Mouse (Mus musculus) C2C12 (cell line): ENCODE results near the gene Col24a1. TPM values are rescaled to one million over a fixed set of nuclear protein-coding genes. Genes with fewer than 3 reads are reported as not detected.

ENCODE experiments used
- H3K27me3 ChIP-seq: one replicate; pipeline ENCODE4 v1.6.1; 2011; ENCODE audit not compliant: control insufficient read depth, insufficient read depth, insufficient read length
- H3K36me3 ChIP-seq: one replicate; pipeline ENCODE4 v1.6.1; 2011; ENCODE audit not compliant: control insufficient read depth, insufficient read depth
- H3K4me3 ChIP-seq: one replicate; pipeline ENCODE4 v1.5.1; 2011; ENCODE audit warnings: mild to moderate bottlenecking, control low read depth; ENCODE audit not compliant: poor library complexity, insufficient read depth, severe bottlenecking
- H3K79me2 ChIP-seq: one replicate; pipeline ENCODE4 v1.6.1; 2011; ENCODE audit not compliant: control insufficient read depth, insufficient read depth
- H3K79me3 ChIP-seq: one replicate; pipeline ENCODE4 v1.6.1; 2011; ENCODE audit warnings: low read depth, control low read depth
- H3ac ChIP-seq: one replicate; pipeline ENCODE3; 2011; ENCODE audit warnings: low read depth; ENCODE audit not compliant: control insufficient read depth, insufficient read length
- CEBPB ChIP-seq: IDR thresholded peaks from one replicate; pipeline ENCODE4 v1.6.1; 2011; ENCODE audit warnings: low read depth, mild to moderate bottlenecking, control low read depth, moderate library complexity
- CTCF ChIP-seq: IDR thresholded peaks from one replicate; pipeline ENCODE4 v1.5.1; 2011; ENCODE audit not compliant: control insufficient read depth, insufficient read depth, insufficient read length
- FOSL1 ChIP-seq: IDR thresholded peaks from one replicate; pipeline ENCODE4 v1.8.0; 2011; ENCODE audit warnings: mild to moderate bottlenecking, low read length; ENCODE audit not compliant: poor library complexity, insufficient read depth, severe bottlenecking
- MAX ChIP-seq: IDR thresholded peaks from one replicate; pipeline ENCODE4 v1.6.1; 2011; ENCODE audit warnings: mild to moderate bottlenecking, control low read depth
- MYOD1 ChIP-seq: IDR thresholded peaks from one replicate; pipeline ENCODE4 v1.6.1; 2011; ENCODE audit warnings: low read depth; ENCODE audit not compliant: control insufficient read depth, insufficient read length
- MYOG ChIP-seq: IDR thresholded peaks from one replicate; pipeline ENCODE4 v1.6.1; 2011; ENCODE audit not compliant: control insufficient read depth, insufficient read length; ENCODE audit errors: extremely low read depth
- USF1 ChIP-seq: IDR thresholded peaks from one replicate; pipeline ENCODE4 v1.6.1; 2011; ENCODE audit warnings: low read depth, mild to moderate bottlenecking, control low read depth, moderate library complexity
- polyA plus RNA-seq: library from polyadenylated mRNA; unstranded; fragments of >200 nt; fragmentation: generic; extraction: Trizol; gene quantifications from one replicate; pipeline ENCODE4 v1.2.1, GENCODE M21; 2012; ENCODE audit warnings: missing spikeins

Gene Col24a1
- polyA plus RNA-seq, 1 experiment = 0.01 TPM

- TF ChIP-seq MYOD1 = no peak
- TF ChIP-seq USF1 = no peak
- no peak for TF ChIP-seq CEBPB
- TF ChIP-seq FOSL1 = no peak
- TF ChIP-seq MYOG = no peak
- no peak for TF ChIP-seq CTCF
- no peak for TF ChIP-seq MAX
- no peak overlapping the region for H3K4me3 ChIP-seq
- no peaks in the 10 kb centered on the region for H3K27me3 ChIP-seq
- no peak overlapping the region for H3ac ChIP-seq
- no peaks in the 10 kb centered on the region for H3K79me3 ChIP-seq
- no peaks in the 10 kb centered on the region for H3K79me2 ChIP-seq
- no peaks in the 10 kb centered on the region for H3K36me3 ChIP-seq
These were observed 245.6 kb downstream of the Col24a1 start for GRCm38 (mm10) chr3:145537870-145538269.

DNA sequence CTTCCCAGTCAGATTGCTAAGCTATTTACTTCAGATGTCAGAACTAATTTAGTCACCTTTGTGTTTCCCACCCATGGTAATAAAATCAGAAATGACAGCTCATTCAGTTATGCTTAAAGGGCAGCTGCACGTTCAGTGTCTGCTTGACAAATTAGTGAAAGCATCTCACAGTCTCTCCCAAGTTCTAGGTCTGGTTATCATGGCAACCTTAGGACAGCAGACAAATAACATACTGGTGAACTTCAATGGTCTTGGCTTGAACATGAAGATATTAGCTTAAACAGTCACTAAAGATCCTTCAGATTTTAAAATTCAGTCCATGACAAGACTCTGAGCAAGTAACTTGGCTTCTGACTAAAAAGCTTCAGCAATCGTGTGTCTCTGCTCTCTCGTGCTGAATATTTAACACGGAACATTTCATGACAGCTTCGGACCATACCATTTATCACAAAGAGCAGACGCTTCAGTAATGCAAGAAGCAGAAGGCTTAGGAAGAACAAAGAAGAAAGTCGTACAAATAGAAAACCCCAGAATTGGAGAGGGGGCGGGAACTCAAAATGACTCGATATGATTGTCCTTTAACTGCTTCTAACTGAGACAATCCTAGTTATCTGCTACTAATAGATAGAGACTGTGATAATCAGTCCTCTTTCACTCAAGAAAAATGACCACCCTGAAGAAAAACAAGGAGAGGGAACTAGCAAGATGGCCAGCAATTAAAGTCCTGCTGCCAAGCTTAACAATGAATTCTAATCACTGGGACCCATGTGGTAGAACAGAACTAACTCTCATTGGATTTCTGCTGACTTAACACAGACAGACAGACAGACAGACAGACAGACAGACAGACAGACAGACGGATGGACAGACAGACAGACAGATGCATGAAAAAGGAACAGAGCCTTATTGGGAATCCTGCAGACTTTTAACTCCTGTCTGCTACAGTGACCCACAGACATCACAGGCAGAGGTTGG, 256.5 kb downstream of the Col24a1 start:
- Histone ChIP-seq H3K79me2 (no peaks in the 10 kb centered on the region), H3ac (no peak overlapping the region), H3K79me3 (no peaks in the 10 kb centered on the region), H3K27me3 (no peaks in the 10 kb centered on the region), H3K4me3 (no peak overlapping the region), H3K36me3 (no peaks in the 10 kb centered on the region)
- no peak for TF ChIP-seq USF1
- TF ChIP-seq CTCF = no peak
- TF ChIP-seq MYOD1 = no peak

- no peak overlapping the region for H3K4me3 ChIP-seq
- no peaks in the 10 kb centered on the region for H3K79me2 ChIP-seq
- no peaks in the 10 kb centered on the region for H3K79me3 ChIP-seq
- no peaks in the 10 kb centered on the region for H3K27me3 ChIP-seq
- H3K36me3 ChIP-seq = no peaks in the 10 kb centered on the region
- TF ChIP-seq USF1 (no peak), CTCF (no peak), CEBPB (no peak), MYOG (no peak), FOSL1 (no peak), MYOD1 (no peak), MAX (no peak)
- H3ac ChIP-seq = no peak overlapping the region
These were observed 257.9 kb downstream of the Col24a1 start for GRCm38 (mm10) chr3:145550216-145550615.

- no peaks in the 10 kb centered on the region for H3K36me3 ChIP-seq
- no peak overlapping the region for H3K4me3 ChIP-seq
- H3K27me3 ChIP-seq = no peaks in the 10 kb centered on the region
- no peak overlapping the region for H3ac ChIP-seq
- no peaks in the 10 kb centered on the region for H3K79me2 ChIP-seq
- no peak for TF ChIP-seq CTCF
- no peak for TF ChIP-seq MAX
- no peak for TF ChIP-seq FOSL1
- TF ChIP-seq MYOG = no peak
- no peaks in the 10 kb centered on the region for H3K79me3 ChIP-seq
These were observed 262.1 kb downstream of the Col24a1 start for GRCm38 (mm10) chr3:145554388-145554787.

- no peak for TF ChIP-seq MAX
- TF ChIP-seq CEBPB = no peak
- TF ChIP-seq CTCF = no peak
- TF ChIP-seq FOSL1 = no peak
- TF ChIP-seq MYOG = no peak
- no peak for TF ChIP-seq MYOD1
- TF ChIP-seq USF1 = no peak
- H3K4me3 ChIP-seq = no peak overlapping the region
- H3K79me3 ChIP-seq = no peaks in the 10 kb centered on the region
- no peaks in the 10 kb centered on the region for H3K27me3 ChIP-seq
- no peaks in the 10 kb centered on the region for H3K36me3 ChIP-seq
- H3K79me2 ChIP-seq = no peaks in the 10 kb centered on the region
- no peak overlapping the region for H3ac ChIP-seq
These were observed 263.9 kb downstream of the Col24a1 start for GRCm38 (mm10) chr3:145556206-145556605.

GRCm38 (mm10) chr3:145559675-145560074, 267.4 kb downstream of the Col24a1 start:
- Histone ChIP-seq H3K36me3 (no peaks in the 10 kb centered on the region), H3K4me3 (no peak overlapping the region), H3K27me3 (no peaks in the 10 kb centered on the region), H3ac (no peak overlapping the region), H3K79me3 (no peaks in the 10 kb centered on the region), H3K79me2 (no peaks in the 10 kb centered on the region)
- TF ChIP-seq CEBPB = no peak
- TF ChIP-seq USF1 = no peak
- no peak for TF ChIP-seq MYOG
- TF ChIP-seq CTCF = no peak
- TF ChIP-seq FOSL1 = no peak
- no peak for TF ChIP-seq MAX
- no peak for TF ChIP-seq MYOD1
